Mouse (Mus musculus) layer of hippocampus, adult 18-20 months (tissue): Measurements from ENCODE around the gene Rffl. TPM values are rescaled to one million over a fixed set of nuclear protein-coding genes. Genes with fewer than 3 reads are reported as not detected.
"Not testable (repeated sequence)": the region's sequence is repeated elsewhere in the genome, so short reads cannot be mapped to it uniquely, and the experiment has no call there.

ENCODE experiments used
- DNase-seq, 2 experiments: peaks; one replicate each; pipeline ENCODE4 v3.0.0; 2022; ENCODE audit warnings: low spot score in 2 of 2
- total RNA-seq, 2 experiments: library from RNA; stranded (reverse); gene quantifications; 2 replicates each; pipeline ENCODE4 v1.2.3; 2021

Rffl gene
- total RNA-seq, 2 experiments from 2014 or later = 9.7 to 12.0 TPM

DNA sequence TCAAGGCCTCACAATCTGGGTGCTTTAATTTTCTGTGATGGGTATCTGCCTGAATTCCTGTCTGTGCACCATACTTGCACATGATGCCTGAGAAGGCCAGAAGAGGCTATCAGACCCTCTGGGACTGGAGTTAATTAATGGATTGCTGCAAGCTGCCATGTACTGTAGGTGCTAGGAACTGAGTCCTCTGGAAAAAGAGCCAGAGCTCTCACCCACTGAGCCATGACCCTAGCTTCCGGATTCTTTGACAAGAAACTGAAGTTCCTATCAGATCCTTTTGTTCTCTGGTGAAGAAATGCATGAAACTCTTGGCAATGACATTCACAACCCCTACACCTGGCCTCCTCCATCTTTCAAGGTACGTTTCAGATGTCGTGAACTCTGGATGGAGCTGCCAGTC is 24.1 kb downstream of the Rffl start:
- DNase-seq = no peak

DNA sequence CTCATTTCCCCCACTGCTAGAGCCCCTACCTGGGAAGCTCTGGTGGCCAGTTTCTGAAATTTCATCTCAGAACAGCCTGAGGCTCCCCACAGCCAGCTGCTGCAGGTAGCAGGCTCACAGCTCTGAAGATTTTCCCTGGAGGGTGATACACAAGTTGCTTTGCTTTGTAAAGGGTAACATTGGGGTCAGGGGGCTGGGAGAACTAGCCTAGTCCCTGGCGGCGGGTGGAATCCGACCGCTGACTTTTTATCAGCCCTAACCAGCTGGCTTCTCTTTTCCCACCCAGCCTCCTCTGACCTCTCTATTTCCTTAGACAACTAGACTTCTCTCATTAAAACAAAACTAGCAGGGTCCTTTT is 25.0 kb downstream of the Rffl start:
- no peak for DNase-seq

DNA sequence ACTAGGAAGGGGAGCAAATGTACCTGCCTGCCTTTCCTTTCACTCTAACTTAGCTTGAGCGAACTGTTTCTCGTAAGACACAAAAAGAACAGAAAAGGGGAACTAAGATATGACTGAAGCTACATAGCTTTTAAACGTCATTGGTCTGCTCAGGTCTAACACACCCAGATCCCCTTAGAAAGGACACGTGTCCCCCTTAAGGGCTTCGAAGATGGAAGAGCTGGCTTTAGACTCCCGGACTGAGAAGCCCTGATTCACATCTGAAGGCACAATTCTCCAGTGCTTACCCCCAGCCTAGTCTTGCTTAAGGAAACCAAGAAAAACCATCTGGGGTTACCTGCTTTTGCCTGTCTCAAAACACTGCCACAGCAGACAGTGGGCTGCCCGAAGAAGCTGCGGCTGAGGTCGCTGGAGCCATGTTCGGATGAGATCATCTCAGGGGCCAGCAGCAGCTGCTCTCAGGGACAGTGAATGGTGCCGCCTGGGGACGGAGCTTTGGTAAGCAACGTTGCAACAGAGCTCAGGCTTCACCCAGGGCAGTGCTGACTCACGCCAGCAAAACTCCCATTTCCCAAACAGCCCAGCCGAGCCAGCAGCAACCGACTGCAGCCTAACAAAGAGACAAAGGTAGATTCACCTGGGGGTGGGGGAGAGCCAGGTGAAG is 25.5 kb downstream of the Rffl start:
- DNase-seq = peak; percentile 33 to 59

GRCm38 (mm10) chr11:82844771-82845414 is 26.1 kb downstream of the Rffl start:
- no peak for DNase-seq

- no peak for DNase-seq
These were observed 32.5 kb downstream of the Rffl start for GRCm38 (mm10) chr11:82838511-82838910.

DNA sequence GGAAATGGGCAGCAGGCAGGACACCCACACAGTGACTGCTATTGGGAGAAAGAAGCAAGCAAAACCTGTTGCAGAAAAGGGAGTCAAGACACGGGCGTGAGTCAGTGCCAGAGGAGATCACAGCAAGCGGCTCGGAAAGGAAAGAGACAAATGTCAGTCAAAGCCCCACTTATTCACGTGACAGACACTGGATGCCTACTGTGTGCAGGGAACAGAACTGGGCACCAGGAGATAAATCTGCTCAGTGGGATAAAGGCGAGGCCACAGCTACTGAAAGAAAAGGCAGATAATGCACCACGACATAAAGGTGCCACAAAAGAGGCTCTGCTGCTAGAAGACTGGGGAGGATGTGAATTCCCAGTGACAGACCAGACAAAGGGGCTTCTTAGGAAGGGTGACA is 33.2 kb downstream of the Rffl start:
- DNase-seq = no peak

DNA sequence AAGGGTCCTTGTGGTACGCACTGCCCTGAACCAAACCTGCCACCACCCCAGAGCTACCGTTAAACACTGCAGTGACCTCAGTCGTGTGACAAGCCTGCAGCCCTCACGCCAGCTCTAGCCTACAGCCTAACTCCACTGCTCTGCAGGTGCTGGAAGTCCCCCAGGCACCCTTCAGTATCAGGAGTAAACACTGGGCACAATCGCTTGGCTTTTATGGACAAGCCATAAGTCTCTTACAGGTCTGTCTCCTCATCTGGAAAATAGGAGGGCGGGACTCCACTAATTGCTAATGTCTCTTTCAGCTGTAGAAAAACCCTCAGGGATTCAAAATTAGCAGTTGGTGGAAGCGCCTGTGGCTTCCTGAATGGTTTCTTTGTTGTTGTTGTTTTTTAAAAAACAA is 33.8 kb downstream of the Rffl start:
- DNase-seq = no peak

- DNase-seq = no peak
These were observed 35.2 kb downstream of the Rffl start for GRCm38 (mm10) chr11:82835616-82836432.

DNA sequence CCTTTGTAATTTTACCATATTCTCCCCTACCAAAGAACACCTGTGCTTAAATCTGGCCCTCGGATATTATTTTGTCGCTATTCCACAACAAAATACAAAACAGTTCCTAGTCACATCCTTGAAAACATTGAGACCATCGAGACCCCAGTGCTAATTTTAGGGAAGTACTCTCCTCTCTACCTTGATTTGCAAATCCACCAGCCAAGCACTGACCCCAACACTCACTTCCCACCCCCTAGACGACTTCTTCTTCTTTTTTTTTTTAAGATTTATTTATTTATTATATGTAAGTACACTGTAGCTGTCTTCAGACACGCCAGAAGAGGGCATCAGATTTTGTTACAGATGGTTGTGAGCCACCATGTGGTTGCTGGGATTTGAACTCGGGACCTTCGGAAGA is 36.7 kb downstream of the Rffl start:
- DNase-seq = not testable (repeated sequence)

GRCm38 (mm10) chr11:82833929-82834328 is 37.1 kb downstream of the Rffl start:
- no peak for DNase-seq

- DNase-seq = not testable (repeated sequence)
These were observed 38.6 kb downstream of the Rffl start for GRCm38 (mm10) chr11:82832402-82832801.

GRCm38 (mm10) chr11:82831008-82831893 is 39.8 kb downstream of the Rffl start:
- peak; percentile 52 to 60 for DNase-seq

DNA sequence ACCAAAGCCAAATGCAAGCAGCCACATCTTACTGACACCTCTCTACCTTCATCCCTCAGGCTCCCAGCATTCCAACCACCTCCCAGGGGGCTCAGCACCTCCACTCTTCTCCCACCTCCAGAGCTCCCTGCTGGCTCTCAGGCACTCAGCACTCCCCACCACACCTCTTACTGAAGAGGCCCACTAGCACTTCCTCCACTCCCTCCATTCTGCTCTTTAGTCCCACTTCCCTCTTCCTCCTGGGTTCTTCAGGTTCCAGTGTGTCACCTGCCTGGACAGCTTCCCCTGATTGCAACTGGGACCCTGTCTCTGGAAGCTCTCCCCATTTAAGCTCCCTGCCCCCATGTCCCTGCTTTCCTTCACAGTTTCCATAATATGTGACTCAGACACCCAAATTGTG is 44.2 kb downstream of the Rffl start:
- no peak for DNase-seq

GRCm38 (mm10) chr11:82820788-82821456 is 50.1 kb downstream of the Rffl start:
- no peak for DNase-seq

- DNase-seq = peak in 1 of 2 experiments; percentile 45
These were observed 51.7 kb downstream of the Rffl start for GRCm38 (mm10) chr11:82819350-82819749.

DNA sequence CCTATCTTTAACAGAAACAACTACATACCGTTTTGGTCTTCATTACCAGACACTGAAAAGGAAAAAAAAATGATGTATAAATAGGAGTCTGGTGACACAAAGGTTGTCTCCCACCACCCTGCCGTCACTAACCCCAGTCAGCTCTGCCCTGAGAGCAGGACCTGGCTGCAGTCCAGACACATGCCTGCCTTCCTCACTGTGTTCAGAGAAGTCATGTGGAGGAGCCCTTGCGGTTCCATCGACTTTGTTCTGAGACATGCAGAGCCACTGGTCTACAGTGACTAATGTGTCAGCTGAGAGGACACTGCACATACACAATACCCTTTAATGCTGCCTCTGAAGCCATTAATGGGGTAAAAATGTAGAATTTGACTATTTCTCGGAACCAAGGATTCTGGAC is 62.5 kb downstream of the Rffl start:
- no peak for DNase-seq

DNA sequence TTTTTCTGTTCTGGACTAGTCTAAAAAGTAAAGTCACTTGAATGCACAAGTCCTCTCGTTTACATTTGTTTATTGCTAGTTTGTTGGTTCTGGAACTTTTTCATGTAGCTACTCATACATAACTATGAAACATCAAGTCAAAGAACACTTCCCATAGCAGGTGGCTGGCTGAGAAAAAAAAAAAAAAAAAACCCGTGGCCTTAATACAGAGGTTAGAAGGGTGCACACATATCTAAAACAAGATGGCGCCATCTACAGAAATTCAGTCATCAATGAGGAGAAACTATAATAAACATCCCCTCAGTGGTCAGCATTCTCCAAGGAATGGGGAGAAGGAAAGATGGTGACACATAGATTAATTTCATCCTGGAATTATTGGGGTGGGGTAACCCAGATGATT is 63.6 kb downstream of the Rffl start:
- no peak for DNase-seq

DNA sequence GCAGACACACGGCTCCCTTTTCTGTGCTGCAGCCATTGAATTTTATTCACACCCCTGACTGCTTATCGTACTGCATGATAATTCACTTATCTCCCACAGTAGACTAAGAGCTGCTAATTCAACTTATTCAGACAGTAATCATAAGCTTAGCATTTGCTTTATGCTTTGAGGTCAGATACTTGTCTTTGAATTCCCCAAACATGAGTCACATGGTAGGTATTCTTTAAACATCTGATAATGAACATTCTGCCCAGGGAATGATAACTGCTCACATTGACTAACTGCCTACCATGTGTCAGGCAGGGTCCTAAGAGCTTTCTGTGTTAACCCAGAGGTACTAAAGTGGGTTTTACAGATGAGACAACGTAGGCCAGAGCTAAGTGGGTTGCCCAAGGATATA is 64.4 kb downstream of the Rffl start:
- no peak for DNase-seq

- no peak for DNase-seq
These were observed 87.6 kb downstream of the Rffl start for GRCm38 (mm10) chr11:82783453-82783852.

- DNase-seq = no peak
These were observed 88.8 kb downstream of the Rffl start for GRCm38 (mm10) chr11:82782197-82782596.
